Mouse (Mus musculus) cerebellum, postnatal 10 days (tissue): Measurements from ENCODE around the gene Morc3.

Experiments used
- DNase-seq, 2 experiments: peaks; one replicate each; pipeline ENCODE4 v3.0.0; 2021; ENCODE audit warnings: mixed read lengths in 2 of 2

The Morc3 gene

DNA sequence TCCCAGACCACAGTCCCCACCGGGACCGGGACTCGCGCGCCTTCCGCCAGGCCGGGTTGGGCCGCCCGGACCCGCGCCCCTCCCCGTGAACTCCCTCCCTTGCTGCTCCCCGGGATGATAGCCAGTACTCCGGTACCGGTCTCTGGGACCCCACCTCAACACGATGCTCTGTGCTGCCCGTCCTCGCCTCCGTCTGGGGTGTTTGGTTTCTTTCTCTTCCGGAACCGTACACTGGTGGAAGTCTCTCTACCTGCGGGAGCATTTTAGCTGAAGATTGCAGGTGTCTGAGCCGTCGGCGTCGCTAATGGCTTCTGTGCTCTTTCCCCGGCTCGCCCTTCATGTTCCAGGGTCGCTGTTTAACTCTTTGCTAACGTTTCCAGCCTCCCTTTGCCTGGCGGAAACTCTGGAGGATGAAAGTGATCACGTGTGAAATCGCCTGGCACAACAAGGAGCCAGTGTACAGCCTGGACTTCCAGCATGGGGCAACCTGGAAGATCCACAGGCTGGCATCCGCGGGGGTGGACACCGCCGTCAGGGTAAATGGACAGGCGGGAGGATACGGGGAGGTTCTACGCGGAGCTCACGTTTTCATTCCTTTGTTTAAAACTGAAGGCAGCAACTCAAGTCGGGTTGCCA is 52.3 kb downstream of the Morc3 start:
- peak; percentile 53 to 57 for DNase-seq

GRCm38 (mm10) chr16:93884722-93885113 is 52.8 kb downstream of the Morc3 start:
- DNase-seq: no peak

DNA sequence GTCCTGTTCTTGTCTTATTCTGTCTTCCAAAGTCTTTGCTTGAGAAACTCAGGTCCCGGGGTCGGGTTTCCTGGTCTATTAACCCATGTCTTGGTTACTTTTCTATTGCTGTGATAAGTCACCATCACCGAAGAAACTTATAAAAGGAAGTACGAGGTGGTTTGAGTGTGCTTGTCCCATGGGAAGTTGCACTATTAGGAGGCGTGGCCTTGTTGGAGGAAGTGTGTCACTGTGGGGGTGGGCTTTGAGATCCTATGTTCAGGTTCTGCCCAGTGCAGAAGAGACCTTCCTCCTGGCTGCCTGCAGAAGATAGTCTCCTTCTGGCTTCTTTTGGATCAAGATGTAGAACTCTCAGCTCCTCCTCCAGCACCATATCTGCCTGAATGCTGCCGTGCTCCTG is 56.6 kb downstream of the Morc3 start:
- no peak for DNase-seq

DNA sequence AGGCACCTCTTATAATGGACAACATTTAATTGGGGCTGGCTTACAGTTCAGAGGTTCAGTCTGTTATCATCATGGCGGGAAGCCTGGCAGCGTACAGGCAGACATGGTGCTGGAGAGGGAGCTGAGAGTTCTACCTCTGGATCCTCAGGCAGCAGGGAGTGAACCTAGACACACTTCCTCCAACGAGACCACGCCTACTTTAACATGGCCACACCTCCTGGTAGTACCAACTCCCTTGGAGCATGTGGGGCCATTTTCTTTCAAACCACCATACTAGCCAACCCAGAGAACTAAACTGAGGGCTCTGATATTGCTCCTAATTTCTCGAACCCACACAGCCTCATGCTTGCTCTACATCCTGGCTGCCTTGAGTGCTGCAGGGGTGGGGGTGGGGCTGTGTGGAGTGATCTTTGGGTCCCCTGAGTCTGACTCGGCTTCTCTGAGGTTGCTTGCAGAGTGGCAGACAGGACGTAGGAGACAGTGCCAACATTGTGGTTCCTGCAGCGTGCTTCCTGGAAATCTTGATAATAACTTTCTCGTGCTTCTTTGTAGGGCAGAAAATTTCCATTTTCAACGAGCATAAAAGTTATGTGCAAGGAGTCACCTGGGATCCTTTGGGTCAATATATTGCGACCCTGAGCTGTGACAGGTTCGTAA is 59.2 kb downstream of the Morc3 start:
- DNase-seq: no peak

GRCm38 (mm10) chr16:93893285-93893684 is 61.4 kb downstream of the Morc3 start:
- DNase-seq: no peak

DNA sequence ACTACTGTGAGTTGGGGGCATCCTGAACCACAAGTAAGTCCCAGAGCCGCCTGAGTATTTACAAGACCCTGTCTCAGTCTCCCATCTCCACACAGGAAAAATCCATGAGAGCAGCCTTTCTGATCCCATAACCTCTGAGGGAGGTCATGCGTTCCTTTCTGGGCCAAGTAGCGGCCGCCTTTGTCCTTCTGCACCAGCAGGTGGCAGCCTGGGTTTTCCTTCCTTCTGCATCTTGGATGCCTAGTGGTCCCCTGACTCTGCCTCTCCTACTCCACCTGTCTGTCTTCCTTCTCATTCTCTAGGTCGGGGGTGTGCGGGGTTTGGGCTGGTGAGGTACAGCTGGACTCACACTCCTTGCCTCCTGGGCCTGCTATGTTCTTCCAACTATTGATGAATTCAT is 71.1 kb downstream of the Morc3 start:
- peak in 1 of 2 experiments; percentile 24 for DNase-seq

DNA sequence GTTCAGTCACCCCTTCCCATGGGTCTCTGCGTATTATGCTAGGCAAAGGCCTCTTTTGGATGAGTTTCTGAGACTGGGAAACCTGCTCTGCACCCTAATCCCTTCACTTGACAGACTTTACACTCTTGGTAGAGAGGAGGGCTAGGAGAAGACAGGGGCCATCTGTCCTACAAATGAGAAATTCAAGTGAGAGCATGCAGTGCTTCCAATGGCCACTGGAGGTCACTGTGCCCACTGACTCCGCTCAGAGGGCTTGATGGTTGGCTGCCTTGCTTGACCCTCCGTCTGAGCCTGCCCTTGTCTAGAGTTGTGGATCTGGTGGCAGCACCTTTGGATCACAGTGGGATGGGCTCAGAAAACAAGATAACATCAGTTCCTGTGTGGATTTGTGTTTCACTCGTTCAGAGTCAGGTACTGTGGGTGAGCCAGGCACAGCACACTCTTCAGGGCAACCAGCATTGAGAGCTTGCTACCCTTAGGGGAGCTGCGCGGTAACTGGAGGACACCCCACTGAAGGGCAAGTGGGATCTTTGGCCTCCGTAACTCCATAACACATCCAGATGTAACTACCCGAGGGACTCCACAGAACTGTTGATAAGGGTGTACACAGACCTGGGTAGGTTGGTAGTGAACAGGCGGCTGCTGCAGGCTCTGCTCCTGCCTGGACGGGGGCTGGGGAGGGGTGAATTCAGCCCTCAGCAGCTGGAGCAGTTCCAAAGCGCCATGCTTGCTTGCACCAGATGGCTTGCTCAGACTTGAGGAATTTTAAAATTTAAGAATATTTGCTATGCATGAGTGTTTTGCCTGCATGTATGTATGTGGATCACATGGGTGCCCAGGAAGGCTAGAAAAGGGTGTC is 74.5 kb downstream of the Morc3 start:
- DNase-seq: peak; percentile 85 to 90

GRCm38 (mm10) chr16:93907761-93908160 is 75.8 kb downstream of the Morc3 start:
- no peak for DNase-seq

DNA sequence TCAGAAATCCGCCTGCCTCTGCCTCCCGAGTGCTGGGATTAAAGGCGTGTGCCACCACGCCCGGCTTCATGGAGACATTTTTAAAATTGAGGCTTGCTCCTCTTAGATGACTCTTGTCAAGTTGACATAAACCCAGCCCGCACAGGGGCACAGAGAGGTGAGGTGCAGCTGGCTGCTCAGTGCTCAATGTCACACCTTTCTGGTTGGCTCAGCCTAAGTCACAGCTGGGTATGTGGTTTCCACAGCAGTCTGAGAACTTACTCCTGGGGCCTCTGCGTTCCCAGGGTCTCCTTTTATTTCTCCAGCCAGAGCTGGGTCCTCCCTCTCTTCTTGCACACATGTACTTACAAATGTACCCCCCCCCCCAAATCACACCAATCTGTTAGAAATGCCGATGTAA is 76.3 kb downstream of the Morc3 start:
- DNase-seq: no peak

GRCm38 (mm10) chr16:93909936-93910335 is 78.0 kb downstream of the Morc3 start:
- DNase-seq: no peak

DNA sequence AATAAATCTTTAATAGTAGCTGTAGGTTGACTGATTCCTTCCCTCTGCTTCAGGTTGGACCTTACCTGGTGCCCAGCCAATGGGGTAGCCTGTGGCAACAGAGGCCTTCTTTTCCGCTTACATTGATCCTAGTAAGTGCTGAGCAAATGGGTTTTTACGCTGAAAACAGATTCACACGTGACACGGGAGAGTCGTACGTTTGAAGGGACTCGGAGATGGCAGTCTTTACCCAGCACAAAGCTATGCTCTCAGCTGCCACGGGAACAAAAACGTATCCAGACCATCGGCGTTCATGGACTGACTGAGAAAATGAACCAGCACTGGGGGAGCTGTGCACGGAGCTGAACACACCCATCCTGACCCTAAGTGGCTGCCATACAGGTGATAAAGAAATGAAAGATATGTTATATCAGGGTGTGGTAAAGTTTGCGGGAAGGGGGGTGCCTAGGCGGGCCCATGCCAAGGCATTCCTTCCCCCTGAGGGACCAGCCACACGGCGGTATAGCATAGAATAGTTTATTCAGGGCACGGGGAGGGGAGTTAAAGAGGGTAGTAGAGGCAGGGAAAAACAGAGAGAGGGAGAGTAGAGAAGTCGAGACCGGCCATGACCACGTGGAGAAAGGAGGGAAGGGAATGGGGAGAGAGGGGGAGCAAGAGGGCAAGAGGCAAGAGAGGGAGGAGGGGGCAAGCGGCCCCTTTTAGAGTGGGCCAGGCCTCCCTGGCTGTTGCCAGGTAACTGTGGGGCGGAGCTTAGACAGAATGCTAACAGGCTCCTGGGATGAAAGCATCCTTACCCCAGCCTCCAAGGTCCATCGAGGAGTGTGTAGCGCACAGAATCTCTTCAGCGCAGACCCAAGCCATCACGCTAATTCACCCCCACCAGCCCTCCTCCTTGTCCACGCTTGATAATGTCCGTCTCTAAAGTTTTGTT is 79.1 kb downstream of the Morc3 start:
- DNase-seq: no peak

- no peak for DNase-seq
Observed at GRCm38 (mm10) chr16:93912158-93912557, 80.2 kb downstream of the Morc3 start.

- DNase-seq: no peak
Observed at GRCm38 (mm10) chr16:93912808-93913207, 80.9 kb downstream of the Morc3 start.

DNA sequence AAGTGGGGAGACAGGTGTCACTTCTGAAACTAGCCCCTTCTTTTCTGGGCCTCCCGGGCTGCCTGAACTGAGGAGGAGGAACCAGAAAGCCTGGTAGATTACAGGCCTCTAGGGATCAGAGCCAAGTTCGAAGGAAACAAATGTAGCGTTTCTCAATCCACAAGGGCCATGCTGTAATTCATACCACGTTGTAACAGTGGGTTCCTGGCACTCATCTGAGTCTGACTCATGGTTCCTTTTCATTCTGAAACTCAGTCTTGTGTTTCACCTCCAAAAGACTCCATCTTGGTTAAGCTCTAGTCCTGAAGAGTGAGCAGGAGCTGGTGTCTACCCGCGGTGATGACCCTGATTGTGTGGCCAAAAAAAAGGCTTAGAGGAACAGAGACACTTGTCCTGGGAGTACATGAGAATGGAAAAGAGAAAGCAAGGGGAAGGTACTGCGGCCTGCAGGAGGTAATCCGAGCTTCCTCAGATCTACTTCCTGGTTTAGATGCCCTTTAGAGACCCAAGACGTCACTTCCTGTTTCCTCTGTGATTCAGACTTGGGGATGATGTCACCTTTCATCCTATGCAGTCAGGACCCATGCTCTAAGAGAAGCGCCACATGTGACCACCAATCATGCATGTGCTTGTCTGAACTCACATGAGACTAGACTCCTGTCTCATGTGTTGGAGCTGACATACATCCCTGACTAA is 82.1 kb downstream of the Morc3 start:
- DNase-seq: no peak

DNA sequence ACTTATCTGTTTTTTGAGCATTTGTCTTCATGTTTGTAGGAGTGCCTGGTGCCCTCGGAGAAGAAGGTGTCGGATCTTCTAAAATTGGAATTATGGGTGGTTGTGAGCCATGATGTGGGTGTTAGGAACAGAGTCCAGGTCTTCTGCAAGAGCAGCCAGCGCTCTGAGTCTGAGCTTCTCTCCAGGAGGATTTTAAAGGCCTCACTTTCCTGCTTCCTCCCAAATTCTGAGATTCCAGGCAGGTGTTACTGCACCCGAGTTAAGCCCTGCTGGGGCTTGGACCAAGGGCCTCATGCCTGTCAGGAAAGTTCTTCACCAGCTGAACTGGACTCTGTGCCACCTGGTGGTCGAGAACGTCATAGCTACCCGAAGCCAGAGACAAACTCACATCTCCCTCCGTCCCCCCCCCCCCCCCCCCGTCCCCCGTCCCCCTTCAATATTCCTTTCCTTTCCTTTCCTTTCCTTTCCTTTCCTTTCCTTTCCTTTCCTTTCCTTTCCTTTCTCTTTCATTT is 83.5 kb downstream of the Morc3 start:
- peak; percentile 53 to 64 for DNase-seq

- DNase-seq: peak; percentile 91 to 95
Observed at GRCm38 (mm10) chr16:93917712-93918678, 86.1 kb downstream of the Morc3 start.

GRCm38 (mm10) chr16:93918679-93919060 is 86.7 kb downstream of the Morc3 start:
- no peak for DNase-seq

DNA sequence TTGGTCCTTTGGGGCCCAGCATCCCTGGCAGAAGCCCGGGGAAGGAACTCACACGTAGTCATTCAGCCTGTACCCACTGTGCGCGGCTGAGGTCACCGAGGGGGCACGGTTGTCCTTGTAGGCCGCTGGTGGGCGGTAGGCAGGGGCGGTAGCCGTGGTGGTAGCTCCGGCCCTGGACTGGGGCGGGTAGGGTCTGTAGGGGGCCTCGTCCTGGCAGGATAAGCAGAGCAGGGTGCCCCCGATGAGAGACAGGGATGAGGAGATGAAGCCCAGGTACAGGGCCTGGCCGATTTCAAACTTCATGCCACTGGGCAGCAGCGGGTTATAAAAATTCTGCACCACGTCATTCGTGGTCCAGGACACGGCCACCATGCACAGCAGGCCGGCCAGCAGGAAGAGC is 87.3 kb downstream of the Morc3 start:
- no peak for DNase-seq

- DNase-seq: no peak
Observed at GRCm38 (mm10) chr16:93920673-93921072, 88.8 kb downstream of the Morc3 start.

DNA sequence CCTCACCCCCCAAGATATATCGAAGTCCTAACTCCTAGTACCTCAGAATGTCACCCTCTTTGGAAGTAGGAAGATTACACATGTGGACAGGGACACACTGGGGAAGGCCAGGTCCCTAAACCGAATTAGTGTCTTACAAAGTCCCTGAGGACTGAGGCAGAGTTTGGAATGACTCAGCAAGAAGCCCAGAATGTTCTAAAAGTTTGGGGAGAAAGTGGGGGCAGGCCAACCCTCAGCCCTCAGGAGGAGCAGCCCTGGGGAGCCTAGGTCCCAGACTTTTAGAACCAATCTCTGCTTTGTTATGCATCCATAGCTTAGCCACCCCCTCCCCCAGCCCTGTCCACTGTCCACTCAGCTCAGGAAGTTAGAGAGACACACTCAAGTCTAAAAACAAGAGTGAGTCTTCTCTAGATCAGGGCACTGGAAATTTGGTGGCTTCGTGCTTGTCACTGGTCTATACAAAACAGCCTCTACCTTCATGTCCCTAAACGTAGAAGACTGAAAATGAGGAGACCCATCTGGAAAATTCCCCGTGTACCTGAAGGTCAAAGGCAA is 91.0 kb downstream of the Morc3 start:
- no peak for DNase-seq
